Mouse (Mus musculus) cerebellum, adult 11 months (tissue): ENCODE measurements around the gene Klf12.
"Not testable (repeated sequence)": the region's sequence is repeated elsewhere in the genome, so short reads cannot be mapped to it uniquely, and the experiment has no call there.

Source experiments
- DNase-seq: peaks from one replicate; pipeline ENCODE4 v3.0.0; 2022

Klf12 gene

GRCm38 (mm10) chr14:99873725-99874124 is 410.8 kb downstream of the Klf12 start:
- no peak for DNase-seq

GRCm38 (mm10) chr14:99856158-99857011 is 428.1 kb downstream of the Klf12 start:
- DNase-seq: no peak

GRCm38 (mm10) chr14:99854467-99854807 is 430.0 kb downstream of the Klf12 start:
- not testable (repeated sequence) for DNase-seq

DNA sequence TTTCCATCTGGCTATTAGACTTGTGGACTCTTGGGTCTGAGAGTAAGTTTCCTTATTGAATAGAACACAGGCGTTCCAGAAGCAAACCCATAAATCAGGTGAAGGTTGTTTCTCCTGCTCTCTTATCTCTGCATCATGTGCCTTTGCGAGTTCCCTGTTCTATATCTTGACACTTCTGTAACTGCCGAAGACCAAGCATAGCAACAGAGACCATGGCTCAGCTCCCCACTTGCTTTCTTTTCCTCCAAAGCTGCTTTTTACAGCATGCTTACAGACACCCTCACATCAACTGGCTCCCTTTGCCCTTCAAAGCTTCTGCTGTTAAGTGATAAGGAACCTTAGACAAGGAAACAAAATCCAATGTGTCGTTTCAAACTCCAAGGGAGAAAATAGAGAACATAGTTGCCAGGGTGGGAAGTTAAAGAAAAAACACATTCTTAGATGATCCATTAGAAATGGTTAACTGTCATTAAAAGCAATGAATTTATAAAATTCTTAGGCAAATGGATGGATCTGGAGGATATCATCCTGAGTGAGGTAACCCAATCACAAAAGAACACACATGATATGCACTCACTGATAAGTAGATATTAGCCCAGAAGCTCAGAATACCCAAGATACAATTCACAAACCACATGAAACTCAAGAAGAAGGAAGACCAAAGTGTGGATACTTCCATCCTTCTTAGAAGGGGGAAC is 430.6 kb downstream of the Klf12 start:
- not testable (repeated sequence) for DNase-seq

- no peak for DNase-seq
These were observed 434.1 kb downstream of the Klf12 start for GRCm38 (mm10) chr14:99850350-99850749.

GRCm38 (mm10) chr14:99847502-99847901 is 437.0 kb downstream of the Klf12 start:
- no peak for DNase-seq

- DNase-seq: no peak
These were observed 457.8 kb downstream of the Klf12 start for GRCm38 (mm10) chr14:99826713-99827112.
